Mouse (Mus musculus) megakaryocyte, adult 5-6 weeks (primary cell): ENCODE data around the gene Hes6. TPM values are rescaled to one million over a fixed set of nuclear protein-coding genes. Genes with fewer than 3 reads are reported as not detected.
A peak's percentile ranks its signal among the peaks of the same experiment; 100 is the strongest.

ENCODE experiments used
- ATAC-seq: 2 replicates; pipeline ENCODE4 v1.8.0; 2016; ENCODE audit warnings: mild to moderate bottlenecking, inconsistent platforms; ENCODE audit not compliant: poor library complexity, severe bottlenecking
- total RNA-seq, 2 experiments: library from RNA; stranded (forward) in 1 of 2; stranded (reverse) in 1 of 2; fragments of 153-499, 151-499 nt in 1 of 2; fragments of 221-1000, 200-1000 nt in 1 of 2; gene quantifications; 2 replicates each; pipeline versions ENCODE4 v1.2.3 to v1.2.4; 2015 to 2017

Gene Hes6
- total RNA-seq, 2 experiments from 2014 or later, result 29.1 to 37.5 TPM

- ATAC-seq, result no peak
Measured at GRCm38 (mm10) chr1:91411631-91412285, 2.1 kb downstream of the Hes6 start.

GRCm38 (mm10) chr1:91407819-91408218 is 6.0 kb downstream of the Hes6 start:
- no peak for ATAC-seq

- ATAC-seq, result peak; percentile 53; the same call in 1 of the 2 replicates
Measured at GRCm38 (mm10) chr1:91405406-91406169, 8.2 kb downstream of the Hes6 start.

- ATAC-seq, result no peak
Measured at GRCm38 (mm10) chr1:91404976-91405375, 8.9 kb downstream of the Hes6 start.

- ATAC-seq, result peak; percentile 89
Measured at GRCm38 (mm10) chr1:91398260-91399062, 15.4 kb downstream of the Hes6 start, which contains the start of gene Ilkap. Gene Ilkap (minus strand): TSS chr1:91398815.

GRCm38 (mm10) chr1:91397927-91398259 is 15.9 kb downstream of the Hes6 start:
- ATAC-seq, result no peak

- no peak for ATAC-seq
Measured at GRCm38 (mm10) chr1:91390369-91390768, 23.5 kb downstream of the Hes6 start.

GRCm38 (mm10) chr1:91381091-91381471 is 32.8 kb downstream of the Hes6 start:
- ATAC-seq, result no peak

- ATAC-seq, result peak; percentile 93
Measured at GRCm38 (mm10) chr1:91380453-91381090, 33.3 kb downstream of the Hes6 start.

- ATAC-seq, result no peak
Measured at GRCm38 (mm10) chr1:91373414-91373835, 40.4 kb downstream of the Hes6 start.

- no peak for ATAC-seq
Measured at GRCm38 (mm10) chr1:91370055-91370454, 43.8 kb downstream of the Hes6 start.

GRCm38 (mm10) chr1:91369408-91369807 is 44.4 kb downstream of the Hes6 start:
- no peak for ATAC-seq

- ATAC-seq, result no peak
Measured at GRCm38 (mm10) chr1:91367295-91367694, 46.5 kb downstream of the Hes6 start.

- peak; percentile 91 for ATAC-seq
Measured at GRCm38 (mm10) chr1:91366215-91367108, 47.4 kb downstream of the Hes6 start, which contains the start of gene Erfe. Gene Erfe (plus strand): TSS chr1:91366430.

- ATAC-seq, result peak; percentile 5; the same call in 1 of the 2 replicates
Measured at GRCm38 (mm10) chr1:91365816-91366214, 48.0 kb downstream of the Hes6 start.

- ATAC-seq, result no peak
Measured at GRCm38 (mm10) chr1:91364822-91365644, 48.8 kb downstream of the Hes6 start.

GRCm38 (mm10) chr1:91362113-91362512 is 51.7 kb downstream of the Hes6 start:
- no peak for ATAC-seq
